Mouse (Mus musculus): ENCODE results near the gene Rfng. TPM values are rescaled to one million over a fixed set of nuclear protein-coding genes. Genes with fewer than 3 reads are reported as not detected.
A peak's percentile ranks its signal among the peaks of the same experiment; 100 is the strongest.
"Not testable (repeated sequence)": the region's sequence is repeated elsewhere in the genome, so short reads cannot be mapped to it uniquely, and the experiment has no call there.

The Rfng gene
- polyA plus RNA-seq, 1 experiment, result not detected

GRCm38 (mm10) chr11:120799316-120799890, 15.4 kb upstream of the Rfng start:
- 65% methylated on average over 6 of the region's 6 CpGs for WGBS
- Histone ChIP-seq H3K27ac (ENCODE audit: insufficient read depth, low read depth, low read length) (no peak overlapping the region), H3K4me3 (ENCODE audit: insufficient read depth, low read depth, low read length) (no peak overlapping the region), H3K4me1 (ENCODE audit: control insufficient read depth, insufficient read depth, low read length) (peaks cover 11% of the 10 kb centered on the region)
- TF ChIP-seq CTCF (IDR thresholded peaks at IDR 0.05; ENCODE audit: insufficient read depth, low read depth, low read length), result no peak
- TF ChIP-seq POLR2A (IDR thresholded peaks at IDR 0.05; ENCODE audit: insufficient read depth, low read depth, low read length), result no peak

DNA sequence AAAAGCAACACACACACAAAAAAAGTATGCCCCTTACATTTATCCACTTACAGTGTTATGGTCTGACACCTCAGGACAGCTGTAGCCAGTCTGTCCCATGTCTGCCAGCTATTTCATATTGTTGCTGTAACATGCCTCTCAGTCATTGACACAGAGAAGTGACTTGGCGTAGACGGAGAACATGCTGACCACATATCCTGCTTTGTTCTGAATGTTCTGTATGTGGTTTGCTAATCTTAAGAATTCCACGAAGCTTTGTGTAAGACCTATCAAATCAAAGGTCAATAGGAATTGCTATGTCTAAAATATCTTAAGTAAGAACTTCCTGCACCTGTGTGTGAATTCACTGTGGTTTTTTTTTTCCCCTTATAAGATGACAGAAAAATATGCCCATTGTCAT, 14.2 kb upstream of the Rfng start:
- H3K27ac ChIP-seq (ENCODE audit: insufficient read depth, low read depth, low read length), result no peak overlapping the region
- no peak for TF ChIP-seq POLR2A (IDR thresholded peaks at IDR 0.05; ENCODE audit: insufficient read depth, low read depth, low read length)
- peaks cover 11% of the 10 kb centered on the region for H3K4me1 ChIP-seq (ENCODE audit: control insufficient read depth, insufficient read depth, low read length)
- H3K4me3 ChIP-seq (ENCODE audit: insufficient read depth, low read depth, low read length), result no peak overlapping the region
- WGBS, result 85% methylated on average over 3 of the region's 3 CpGs

- Histone ChIP-seq H3K4me1 (ENCODE audit: control insufficient read depth, insufficient read depth, low read length) (peaks cover 11% of the 10 kb centered on the region), H3K27ac (ENCODE audit: insufficient read depth, low read depth, low read length) (peak overlapping the region; percentile 66), H3K4me3 (ENCODE audit: insufficient read depth, low read depth, low read length) (no peak overlapping the region; the same call in 1 of the 2 replicates)
- TF ChIP-seq CTCF (IDR thresholded peaks at IDR 0.05; ENCODE audit: insufficient read depth, low read depth, low read length) (no peak), POLR2A (IDR thresholded peaks at IDR 0.05; ENCODE audit: insufficient read depth, low read depth, low read length) (no peak)
- WGBS, result 16% methylated on average over 8 of the region's 8 CpGs
Observed at GRCm38 (mm10) chr11:120796614-120796946, 12.6 kb upstream of the Rfng start.

- WGBS, result 2% methylated on average over 59 of the region's 59 CpGs
- Histone ChIP-seq H3K4me3 (ENCODE audit: insufficient read depth, low read depth, low read length) (peak within 1 kb of the TSS; percentile 89), H3K27ac (ENCODE audit: insufficient read depth, low read depth, low read length) (peak within 1 kb of the TSS; percentile 66), H3K4me1 (ENCODE audit: control insufficient read depth, insufficient read depth, low read length) (peaks cover 11% of the 10 kb centered on the region)
- 0 out of 2 replicates have a peak, but pooled peaks have one; percentile 4 for TF ChIP-seq CTCF (IDR thresholded peaks at IDR 0.05; ENCODE audit: insufficient read depth, low read depth, low read length)
- TF ChIP-seq POLR2A (IDR thresholded peaks at IDR 0.05; ENCODE audit: insufficient read depth, low read depth, low read length), result peak; percentile 95
Observed at GRCm38 (mm10) chr11:120795756-120796613, 12.0 kb upstream of the Rfng start, which contains the start of gene Dus1l. Dus1l (minus strand) TSS chr11:120796403.

DNA sequence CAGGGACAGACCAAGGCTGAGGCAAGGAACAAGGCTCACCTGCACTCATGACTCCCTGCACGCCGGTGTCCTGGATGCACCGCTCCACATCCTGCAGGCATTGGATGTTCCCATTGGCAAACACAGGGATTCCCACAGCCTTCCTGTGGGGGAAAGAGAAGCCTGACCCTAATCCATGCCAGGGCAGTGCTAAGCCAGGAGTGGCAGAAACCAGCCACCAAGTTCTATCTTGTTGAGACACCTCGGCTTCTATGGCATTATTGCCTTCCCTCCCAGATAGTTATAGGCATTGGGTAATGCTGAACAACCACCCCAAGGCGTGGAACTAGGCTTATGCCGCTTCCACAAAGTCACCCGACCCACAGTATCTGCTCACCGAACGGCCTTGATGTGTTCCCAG, 8.6 kb upstream of the Rfng start:
- TF ChIP-seq POLR2A (IDR thresholded peaks at IDR 0.05; ENCODE audit: insufficient read depth, low read depth, low read length) (no peak), CTCF (IDR thresholded peaks at IDR 0.05; ENCODE audit: insufficient read depth, low read depth, low read length) (no peak)
- Histone ChIP-seq H3K4me1 (ENCODE audit: control insufficient read depth, insufficient read depth, low read length) (peaks cover 11% of the 10 kb centered on the region), H3K27ac (ENCODE audit: insufficient read depth, low read depth, low read length) (no peak overlapping the region), H3K4me3 (ENCODE audit: insufficient read depth, low read depth, low read length) (no peak overlapping the region)
- 95% methylated on average over 9 of the region's 9 CpGs for WGBS

- TF ChIP-seq POLR2A (IDR thresholded peaks at IDR 0.05; ENCODE audit: insufficient read depth, low read depth, low read length) (no peak), CTCF (IDR thresholded peaks at IDR 0.05; ENCODE audit: insufficient read depth, low read depth, low read length) (no peak)
- WGBS, result 83% methylated on average over 3 of the region's 3 CpGs
- Histone ChIP-seq H3K4me1 (ENCODE audit: control insufficient read depth, insufficient read depth, low read length) (peaks cover 13% of the 10 kb centered on the region), H3K4me3 (ENCODE audit: insufficient read depth, low read depth, low read length) (no peak overlapping the region), H3K27ac (ENCODE audit: insufficient read depth, low read depth, low read length) (no peak overlapping the region)
Observed at GRCm38 (mm10) chr11:120789810-120790209, 5.8 kb upstream of the Rfng start.

- WGBS, result 89% methylated on average over 4 of the region's 4 CpGs
- H3K27ac ChIP-seq (ENCODE audit: insufficient read depth, low read depth, low read length), result no peak overlapping the region
- no peak overlapping the region for H3K4me3 ChIP-seq (ENCODE audit: insufficient read depth, low read depth, low read length)
- TF ChIP-seq CTCF (IDR thresholded peaks at IDR 0.05; ENCODE audit: insufficient read depth, low read depth, low read length) (no peak), POLR2A (IDR thresholded peaks at IDR 0.05; ENCODE audit: insufficient read depth, low read depth, low read length) (no peak)
- H3K4me1 ChIP-seq (ENCODE audit: control insufficient read depth, insufficient read depth, low read length), result peaks cover 13% of the 10 kb centered on the region
Observed at GRCm38 (mm10) chr11:120789355-120789754, 5.3 kb upstream of the Rfng start.

- H3K27ac ChIP-seq (ENCODE audit: insufficient read depth, low read depth, low read length); H3K4me3 ChIP-seq (ENCODE audit: insufficient read depth, low read depth, low read length): not testable (repeated sequence)
- WGBS, result 87% methylated on average over 10 of the region's 10 CpGs
- H3K4me1 ChIP-seq (ENCODE audit: control insufficient read depth, insufficient read depth, low read length), result peaks cover 15% of the 10 kb centered on the region
Observed at GRCm38 (mm10) chr11:120788460-120788859, 4.5 kb upstream of the Rfng start.

GRCm38 (mm10) chr11:120785145-120785544, 1.1 kb upstream of the Rfng start:
- peaks cover 28% of the 10 kb centered on the region for H3K4me1 ChIP-seq (ENCODE audit: control insufficient read depth, insufficient read depth, low read length)
- peak overlapping the region; percentile 97 for H3K4me3 ChIP-seq (ENCODE audit: insufficient read depth, low read depth, low read length)
- 35% methylated on average over 9 of the region's 9 CpGs for WGBS
- no peak overlapping the region for H3K27ac ChIP-seq (ENCODE audit: insufficient read depth, low read depth, low read length)
- TF ChIP-seq POLR2A (IDR thresholded peaks at IDR 0.05; ENCODE audit: insufficient read depth, low read depth, low read length) (no peak), CTCF (IDR thresholded peaks at IDR 0.05; ENCODE audit: insufficient read depth, low read depth, low read length) (no peak)
